Mouse (Mus musculus): ENCODE measurements at regions not wholly inside any gene's neighbourhood (a gene's known extent, or its start where the extent isn't known, plus 50 kb on each side); places are given as distances from the start of the nearest gene placed in this dataset.

DNA sequence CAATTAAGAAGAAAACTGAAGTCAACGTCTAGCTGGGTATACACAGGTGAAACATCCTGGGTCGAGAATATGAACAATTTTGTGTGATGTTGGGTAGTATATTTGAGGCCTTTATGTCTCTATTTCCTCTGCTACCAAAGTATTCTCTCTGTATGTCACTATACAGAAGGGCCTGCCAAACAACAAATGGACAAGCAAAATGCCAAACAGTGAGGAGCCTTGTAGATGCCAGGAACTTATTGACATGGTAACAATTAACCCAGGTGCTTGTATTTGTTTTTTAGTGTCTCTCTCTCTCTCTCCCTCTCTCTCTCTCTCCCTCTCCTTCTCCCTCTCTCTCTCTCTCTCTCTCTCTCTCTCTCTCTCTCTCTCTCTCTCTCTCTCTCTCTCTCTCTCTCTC is 529.1 kb downstream of the Tmem114 start:
- no peak for ATAC-seq (ENCODE audit: poor library complexity, severe bottlenecking)

DNA sequence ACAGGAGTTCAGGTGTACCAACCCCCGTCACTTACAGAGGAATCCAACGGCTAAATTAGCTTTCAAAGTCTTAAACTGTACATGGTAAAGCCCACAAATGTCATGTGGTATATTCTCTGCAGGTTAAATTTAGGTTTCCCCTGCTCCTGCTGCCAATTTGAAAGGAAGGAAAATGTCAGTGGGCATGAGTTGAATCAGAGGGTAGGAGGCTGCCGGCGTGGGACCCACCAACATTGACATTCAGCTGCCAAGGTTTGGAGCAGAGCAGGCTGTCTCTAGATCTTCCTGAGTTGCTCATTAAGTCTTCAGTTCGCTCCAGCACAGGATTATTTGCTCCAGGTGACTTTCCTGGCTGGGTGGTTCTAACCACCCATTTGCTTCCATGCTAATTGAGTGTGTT is 532.1 kb downstream of the Tmem114 start:
- ATAC-seq (ENCODE audit: poor library complexity, severe bottlenecking), result no peak

DNA sequence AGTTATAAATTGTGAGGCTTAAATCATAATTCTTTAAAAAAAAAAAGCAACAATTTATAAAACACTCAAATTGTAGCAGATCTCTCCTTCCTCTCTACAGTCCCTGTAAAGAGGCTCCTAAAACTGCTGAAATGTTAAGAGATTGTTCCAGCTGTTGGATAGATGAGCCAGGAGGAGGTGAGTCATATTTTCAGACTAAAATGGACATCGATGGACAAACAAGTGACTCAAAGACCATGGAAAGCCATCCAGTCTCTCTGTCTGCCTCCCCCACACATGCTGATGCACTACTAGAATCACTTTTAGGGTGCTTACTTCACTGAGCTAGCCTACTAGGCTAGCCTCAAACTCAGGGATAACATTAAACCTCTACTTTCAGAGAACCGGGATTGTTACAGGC is 561.5 kb downstream of the Tmem114 start:
- no peak for ATAC-seq (ENCODE audit: poor library complexity, severe bottlenecking)

DNA sequence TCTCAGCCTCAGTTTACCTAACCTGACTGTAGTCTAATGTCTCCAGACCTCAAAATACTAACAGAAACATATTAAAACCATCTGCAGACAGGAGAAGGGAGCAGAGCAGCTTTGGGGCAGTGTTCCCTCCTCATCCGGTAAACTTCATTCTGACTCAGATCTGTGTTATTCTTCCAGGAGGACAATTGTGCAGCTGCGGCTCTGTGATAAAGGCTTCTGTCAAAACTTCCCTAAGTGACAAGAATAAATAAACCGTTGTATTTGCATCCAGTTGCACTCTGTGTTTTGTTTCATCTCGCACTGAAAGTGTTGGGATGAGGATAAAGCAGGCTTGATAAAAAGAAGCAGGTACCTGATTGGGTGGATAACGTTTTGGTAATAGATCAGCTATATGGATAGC is 585.8 kb downstream of the Tmem114 start:
- no peak for ATAC-seq (ENCODE audit: poor library complexity, severe bottlenecking)

DNA sequence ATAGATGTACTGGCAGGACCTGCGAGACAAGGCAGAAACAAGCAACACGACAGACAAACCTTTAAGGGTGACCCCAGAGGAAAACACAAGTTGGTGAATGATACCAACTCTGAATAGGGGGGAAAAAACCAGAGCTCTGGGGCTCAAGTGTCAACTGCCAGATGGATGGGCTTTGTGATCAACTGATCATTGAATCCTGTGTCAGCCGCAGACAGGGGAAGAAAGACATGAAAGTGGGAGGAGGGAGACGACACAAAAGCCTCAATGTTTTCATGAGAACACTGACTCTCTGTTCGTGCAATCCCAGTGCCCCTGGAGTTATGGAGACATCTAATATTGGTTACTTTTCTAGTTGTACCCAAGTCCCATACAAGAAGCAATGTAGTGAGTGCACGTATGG is 593.8 kb downstream of the Tmem114 start:
- ATAC-seq (ENCODE audit: poor library complexity, severe bottlenecking), result no peak

DNA sequence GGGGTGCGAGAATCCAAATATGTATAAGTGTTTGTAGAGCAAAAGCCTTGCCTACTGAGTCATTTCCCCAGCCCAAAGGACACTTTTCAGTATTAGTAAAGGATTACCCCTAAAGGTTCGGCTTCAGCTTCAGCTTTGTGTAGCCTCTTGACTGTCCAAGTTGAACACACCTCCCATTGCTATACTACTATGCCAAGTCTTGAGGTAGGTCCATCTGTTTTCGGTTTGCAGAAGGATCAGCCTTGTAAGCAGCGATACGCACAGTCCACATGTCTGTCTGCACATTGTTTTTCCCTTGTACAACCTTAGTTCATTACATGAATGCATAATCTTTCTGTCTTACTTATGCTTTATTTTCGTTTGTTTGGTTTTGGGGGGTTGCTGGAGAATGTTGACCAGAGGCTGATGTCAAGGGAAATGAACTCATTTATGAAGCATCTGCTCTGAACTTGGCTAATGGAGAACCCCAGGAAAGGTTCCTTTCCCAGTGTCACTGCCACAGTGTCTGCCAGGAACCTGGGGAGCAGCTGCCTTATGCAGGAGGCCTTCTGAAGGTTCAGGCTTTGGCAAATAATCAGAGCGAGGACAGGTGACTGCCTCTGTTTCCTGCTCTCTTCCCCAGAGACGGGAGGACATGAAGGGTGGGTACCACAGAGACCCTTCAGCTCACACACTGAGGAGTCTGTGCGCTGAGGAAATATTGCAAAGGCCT is 594.8 kb downstream of the Tmem114 start:
- no peak for ATAC-seq (ENCODE audit: poor library complexity, severe bottlenecking)

DNA sequence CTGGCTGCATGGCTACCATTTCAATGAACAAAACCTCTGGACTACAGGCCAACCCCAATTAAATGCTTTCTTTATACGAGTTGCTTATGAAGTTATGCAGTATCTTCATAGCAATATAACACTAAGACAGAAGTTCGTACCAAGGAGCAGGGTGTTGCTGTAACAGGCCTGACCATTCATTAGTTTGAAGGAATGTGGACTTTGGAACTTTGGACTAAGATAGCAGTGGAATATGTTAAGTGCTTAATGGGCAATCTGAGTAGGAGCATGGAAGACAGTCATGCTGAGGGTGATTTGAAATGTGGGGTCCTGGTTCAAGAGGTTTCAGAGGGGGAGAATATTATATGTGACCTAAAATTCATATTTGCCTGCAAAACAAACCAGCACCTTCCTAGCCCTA is 623.8 kb downstream of the Tmem114 start:
- no peak for ATAC-seq (ENCODE audit: poor library complexity, severe bottlenecking)

DNA sequence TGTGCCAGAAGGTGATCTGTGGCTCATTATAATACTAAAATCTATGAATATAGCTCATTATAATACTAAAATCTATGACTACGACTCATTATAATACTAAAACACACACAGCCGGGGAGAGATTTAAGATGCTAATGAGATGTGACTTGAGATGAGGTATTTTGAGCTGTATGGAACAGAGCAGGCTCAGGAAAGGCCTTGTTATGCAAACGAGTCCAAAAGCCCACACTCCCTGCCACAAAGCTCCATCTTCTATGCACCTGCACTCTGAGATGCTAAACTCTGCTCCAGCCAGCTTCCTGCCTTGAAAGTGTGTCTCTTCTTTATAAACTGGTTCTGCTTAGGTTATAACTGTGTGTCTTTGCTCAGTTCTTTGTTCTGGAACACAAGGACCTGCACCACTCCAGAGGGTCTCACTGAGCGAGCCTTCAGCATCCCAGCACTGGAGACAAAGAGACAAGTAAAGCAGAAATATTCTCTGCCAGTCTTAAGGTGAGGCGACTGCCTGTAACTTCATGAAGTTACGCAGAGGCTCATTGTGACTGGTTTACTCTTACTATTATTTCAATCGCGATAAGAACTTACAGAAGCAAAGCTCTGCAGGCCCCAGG is 627.7 kb downstream of the Tmem114 start:
- no peak for ATAC-seq (ENCODE audit: poor library complexity, severe bottlenecking)

DNA sequence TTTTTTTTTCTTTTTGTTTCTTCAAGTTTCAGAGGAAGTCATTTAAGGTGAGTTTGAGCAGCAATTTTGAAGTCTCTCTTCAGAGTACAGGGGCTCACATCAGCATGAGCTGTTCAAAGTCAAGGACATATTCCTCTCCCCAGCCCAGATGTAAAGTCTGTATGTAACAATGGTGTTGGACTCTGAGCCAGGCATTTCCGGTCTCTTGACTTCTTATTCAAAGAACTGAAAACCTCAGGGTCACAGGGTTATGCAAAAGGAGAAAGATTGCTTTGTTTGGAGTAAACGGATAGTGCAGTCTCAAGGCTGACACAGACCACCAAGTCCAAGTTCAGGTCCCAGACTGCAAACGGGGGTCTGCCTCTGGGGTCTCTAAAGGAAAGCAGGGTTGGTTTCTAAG is 629.4 kb downstream of the Tmem114 start:
- no peak for ATAC-seq (ENCODE audit: poor library complexity, severe bottlenecking)

DNA sequence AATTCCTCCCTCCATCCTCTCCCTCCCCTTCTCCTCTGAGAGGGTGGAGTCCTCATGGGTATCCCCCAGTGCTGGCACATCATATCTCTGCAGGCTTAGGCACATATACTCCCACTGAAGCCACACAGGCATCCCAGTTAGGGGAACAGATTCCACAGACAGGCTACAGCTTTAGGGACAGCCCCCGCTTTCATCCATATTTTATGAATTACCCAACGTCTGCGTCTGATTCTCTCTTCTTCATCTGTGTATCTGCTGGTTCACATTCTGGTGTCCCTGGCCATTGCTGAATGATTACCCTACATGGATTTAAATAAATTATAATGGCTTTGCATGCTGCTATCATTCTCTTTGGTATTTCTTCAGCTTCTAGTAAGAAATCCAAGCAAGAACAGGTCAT is 632.4 kb downstream of the Tmem114 start:
- ATAC-seq (ENCODE audit: poor library complexity, severe bottlenecking), result no peak

DNA sequence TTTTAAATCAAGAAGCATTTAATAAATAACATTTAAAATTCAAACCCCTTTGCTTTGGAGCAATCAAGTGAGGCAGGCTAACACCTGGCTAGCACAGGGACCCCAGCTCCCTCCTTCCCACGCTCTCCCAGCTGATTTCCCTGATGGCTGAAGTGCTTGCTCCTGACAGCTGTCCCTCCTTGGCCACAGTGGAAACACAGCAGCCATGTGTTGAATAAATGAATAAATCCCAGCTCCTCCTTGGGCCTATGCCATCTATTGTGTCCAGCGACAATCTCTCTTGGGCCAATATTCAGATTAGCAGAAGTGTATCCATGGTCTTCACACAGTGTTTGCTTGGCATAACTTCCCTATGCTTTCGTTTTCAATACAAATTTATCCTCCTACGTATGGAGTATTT is 634.7 kb downstream of the Tmem114 start:
- ATAC-seq (ENCODE audit: poor library complexity, severe bottlenecking), result no peak

DNA sequence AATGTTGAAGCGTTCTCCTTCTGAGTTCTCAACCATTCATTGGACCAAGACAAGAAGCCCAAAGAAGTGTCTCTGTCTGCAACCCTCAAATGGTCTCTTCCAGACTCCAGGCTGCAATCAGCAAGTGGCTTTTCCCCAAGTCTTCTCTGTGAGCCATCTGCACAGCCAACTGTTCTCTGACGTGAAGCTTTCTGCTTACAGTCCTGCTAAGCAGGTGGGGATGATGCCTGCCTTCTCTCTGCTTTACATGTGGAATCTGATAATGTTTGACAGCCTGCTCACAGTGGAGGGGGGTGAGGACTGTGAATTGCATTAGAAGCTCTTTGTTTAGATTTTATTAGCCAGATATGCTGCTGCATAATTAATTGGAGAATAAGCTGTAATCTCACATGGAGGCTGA is 636.7 kb downstream of the Tmem114 start:
- ATAC-seq (ENCODE audit: poor library complexity, severe bottlenecking), result no peak

DNA sequence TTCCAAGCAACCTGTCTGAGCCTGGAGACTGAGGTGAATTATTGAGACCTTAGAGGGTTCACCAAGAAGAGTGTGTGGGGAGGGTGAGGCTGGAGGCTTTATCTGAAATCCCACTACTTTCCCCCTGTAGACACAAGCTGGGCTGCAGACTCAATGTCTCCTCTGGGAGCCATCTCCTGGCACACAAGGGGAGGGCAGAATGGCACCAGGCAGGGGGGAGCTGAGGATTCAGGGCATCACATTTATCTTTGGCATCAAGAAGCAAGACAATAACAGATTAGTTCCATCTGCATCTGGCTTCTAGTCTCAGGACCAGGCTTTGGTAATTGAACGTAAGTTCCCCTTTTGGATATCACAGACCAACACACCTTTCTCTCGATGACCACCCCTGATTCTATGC is 643.4 kb downstream of the Tmem114 start:
- ATAC-seq (ENCODE audit: poor library complexity, severe bottlenecking), result no peak

DNA sequence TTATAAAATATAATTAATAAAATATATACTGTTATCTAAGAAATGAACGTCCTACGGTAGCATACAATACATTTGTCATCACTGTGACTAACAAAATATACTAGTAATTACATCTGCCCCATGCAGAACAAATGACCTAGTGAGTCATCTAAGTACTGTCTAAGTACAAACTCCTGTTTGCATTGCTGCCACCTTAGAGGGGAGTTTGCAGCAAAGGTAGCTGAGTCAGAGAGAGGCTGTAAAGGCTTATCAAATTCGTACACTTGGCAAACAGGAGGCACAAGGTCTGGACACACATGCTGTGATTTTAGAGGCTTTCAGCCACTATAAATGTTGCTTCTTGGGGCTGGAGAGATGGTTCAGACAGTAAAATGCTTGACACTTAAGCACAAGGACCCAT is 649.3 kb downstream of the Tmem114 start:
- no peak for ATAC-seq (ENCODE audit: poor library complexity, severe bottlenecking)

DNA sequence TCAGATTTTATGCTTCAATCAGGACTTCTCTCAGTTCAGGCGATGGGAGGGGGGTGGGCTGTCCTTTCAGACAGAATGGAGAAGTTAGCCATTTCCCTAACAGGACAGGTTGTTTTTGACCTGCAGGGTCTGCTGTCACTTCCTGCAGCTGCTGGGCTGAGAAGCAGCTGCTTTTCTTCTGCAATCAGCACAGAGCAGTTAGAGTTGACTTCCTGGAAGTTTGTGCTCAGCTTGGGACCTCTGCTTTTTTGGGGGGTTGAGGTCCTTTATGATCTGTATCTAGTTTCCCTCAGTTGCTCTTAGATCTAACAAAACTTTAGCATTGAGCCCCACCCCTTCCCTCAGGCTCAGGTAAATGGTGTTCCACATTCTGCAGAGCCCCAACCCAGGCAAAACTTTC is 656.5 kb downstream of the Tmem114 start:
- no peak for ATAC-seq (ENCODE audit: poor library complexity, severe bottlenecking)

DNA sequence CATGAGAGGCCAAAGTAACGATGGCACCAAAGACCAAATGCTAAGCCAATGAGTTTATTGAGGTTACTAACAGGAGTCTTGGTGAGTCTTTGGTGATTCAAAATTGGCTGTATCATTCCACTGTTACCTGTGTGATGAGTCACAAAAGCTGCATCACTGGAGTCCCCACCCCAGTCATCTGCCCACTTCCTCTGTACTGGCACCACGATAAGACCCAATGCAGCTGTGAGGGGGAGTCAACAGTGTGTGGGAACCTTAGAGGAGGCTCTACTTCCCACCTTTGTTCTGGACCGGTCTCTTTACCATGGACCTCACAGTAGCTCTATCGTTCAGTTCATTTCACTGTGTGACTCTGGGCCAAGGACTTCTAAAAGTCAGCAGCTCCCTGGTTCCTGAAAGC is 657.2 kb downstream of the Tmem114 start:
- no peak for ATAC-seq (ENCODE audit: poor library complexity, severe bottlenecking)

DNA sequence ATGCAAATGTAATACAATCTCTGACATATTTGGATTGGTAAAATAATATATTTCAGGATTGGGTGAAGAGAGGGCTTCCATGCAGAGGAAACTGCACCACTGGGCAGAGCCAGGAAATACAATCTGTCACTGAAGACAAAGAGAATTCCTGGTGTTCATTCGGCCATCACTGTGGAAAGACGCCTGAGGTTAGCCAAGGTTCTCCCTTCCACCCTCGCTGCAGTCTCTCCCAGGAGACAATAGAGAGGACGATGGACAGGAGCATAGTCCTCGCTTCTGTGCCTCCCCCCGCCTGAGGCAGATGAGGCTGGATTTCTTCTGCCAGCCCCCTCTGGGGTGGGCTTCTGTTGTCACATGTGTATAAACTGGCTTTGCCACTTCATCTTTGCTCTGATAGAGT is 660.6 kb downstream of the Tmem114 start:
- no peak for ATAC-seq (ENCODE audit: poor library complexity, severe bottlenecking)

DNA sequence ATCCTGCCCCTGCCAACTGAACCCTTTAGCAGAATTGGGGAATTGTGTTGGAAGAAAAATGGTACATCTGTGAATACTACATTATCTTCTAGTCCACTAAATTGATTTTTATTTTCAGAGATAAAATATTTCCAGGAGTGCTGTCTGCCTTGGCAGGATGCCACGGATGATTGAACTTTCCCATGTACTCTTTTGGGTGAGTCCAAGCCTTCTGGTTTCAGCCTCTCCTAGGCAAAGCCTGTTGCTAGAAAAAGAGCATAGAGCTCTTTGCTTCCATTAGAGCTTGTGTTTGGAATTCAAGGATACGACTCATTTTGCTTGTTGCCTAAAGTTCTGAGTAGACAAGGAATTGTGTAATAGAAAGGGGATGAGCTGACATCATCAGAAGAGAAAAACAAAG is 696.8 kb downstream of the Tmem114 start:
- ATAC-seq (ENCODE audit: poor library complexity, severe bottlenecking), result no peak

DNA sequence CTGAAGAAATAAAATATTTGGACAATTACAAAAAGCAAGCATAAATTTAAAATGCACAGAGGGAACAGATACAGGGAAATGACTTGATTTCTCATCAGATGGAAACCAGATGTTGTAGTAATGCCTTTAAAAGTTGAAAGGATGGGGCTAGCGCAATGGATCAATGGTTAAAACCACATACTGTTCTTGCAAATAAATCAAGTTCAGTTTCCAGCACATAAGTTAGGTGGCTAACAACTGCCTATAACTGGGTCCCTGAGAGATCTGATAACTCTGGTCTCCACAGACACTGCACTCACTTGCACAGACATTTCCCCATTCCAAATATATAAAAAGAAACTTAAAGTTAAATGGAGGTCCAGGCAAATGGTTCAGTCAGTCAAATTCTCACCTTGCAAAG is 699.7 kb downstream of the Tmem114 start:
- ATAC-seq (ENCODE audit: poor library complexity, severe bottlenecking), result no peak

DNA sequence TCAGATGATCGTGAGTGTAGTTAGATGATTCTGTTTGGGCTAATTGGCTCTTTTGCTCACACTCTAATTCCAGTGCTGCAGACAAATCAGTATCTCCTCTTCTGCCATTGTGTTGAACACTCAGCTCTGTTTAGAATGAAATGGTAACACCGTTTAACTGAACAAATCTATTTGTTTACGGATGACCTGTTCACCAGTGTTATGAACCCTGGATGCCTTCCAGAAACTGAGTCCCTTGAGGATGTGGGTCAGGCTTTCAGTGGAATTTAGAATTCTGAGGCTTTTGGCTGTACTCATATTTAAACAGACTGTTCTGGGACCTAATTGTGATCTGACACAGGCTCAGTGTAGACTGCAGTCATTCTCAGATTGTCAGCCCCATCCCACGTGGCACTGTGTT is 723.5 kb downstream of the Tmem114 start:
- ATAC-seq (ENCODE audit: poor library complexity, severe bottlenecking), result no peak

DNA sequence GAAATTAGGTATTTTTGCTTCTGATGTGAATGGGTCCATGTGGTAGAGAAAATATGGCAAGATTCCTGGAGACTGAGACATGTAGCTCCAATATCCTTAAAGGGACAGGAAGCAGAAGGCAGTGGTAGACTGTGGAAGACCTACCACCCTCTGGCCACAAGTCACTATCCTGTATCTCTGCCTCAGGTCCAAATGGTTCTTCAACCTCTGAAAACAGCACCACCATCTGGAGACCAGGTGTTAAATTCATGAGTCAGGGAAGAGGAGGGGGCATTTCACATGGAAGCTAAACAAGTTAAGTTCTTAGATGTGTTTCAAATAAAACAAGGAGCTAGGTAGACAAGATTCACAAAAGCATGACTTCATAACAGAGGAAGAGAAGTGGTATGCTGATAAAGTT is 739.5 kb downstream of the Tmem114 start:
- ATAC-seq (ENCODE audit: poor library complexity, severe bottlenecking), result no peak

DNA sequence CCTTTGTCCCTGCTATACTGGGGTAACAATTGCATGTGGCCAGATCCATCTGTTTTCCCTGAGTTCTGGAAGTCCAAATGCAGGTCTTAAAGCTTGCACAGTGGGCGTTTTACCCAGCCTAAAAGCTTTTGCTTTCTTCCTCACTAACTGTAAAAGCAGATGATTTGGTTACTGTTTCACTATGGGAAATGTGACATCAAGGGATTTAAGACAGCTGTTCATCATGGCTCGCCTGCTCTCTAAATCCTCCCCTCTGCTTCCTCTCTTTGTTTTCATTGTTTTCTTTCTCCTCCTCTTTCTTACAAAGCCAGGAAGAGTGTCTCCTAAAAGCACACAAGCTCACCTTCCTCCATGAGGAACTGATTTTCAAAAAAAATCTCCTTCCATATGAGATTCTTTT is 758.8 kb downstream of the Tmem114 start:
- ATAC-seq (ENCODE audit: poor library complexity, severe bottlenecking), result no peak

DNA sequence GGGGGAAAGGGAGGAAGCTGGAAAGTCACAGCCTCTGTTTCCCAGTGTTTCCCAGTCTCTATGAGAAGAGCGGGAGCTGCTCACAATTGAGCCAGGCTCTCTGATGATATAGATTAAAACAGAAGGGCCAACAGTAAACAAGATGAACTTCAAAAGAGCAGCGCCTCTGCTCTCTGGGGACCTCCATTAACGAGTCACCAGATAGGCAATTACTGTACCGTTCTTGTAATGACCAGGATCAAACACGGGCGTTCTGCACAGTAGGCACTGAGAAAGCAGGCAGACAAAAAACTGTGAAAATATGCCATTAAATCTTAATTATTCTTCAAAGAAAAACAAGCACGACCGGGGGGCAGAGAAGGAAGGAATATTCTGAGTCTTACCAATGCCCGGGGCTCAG is 766.8 kb downstream of the Tmem114 start:
- no peak for ATAC-seq (ENCODE audit: poor library complexity, severe bottlenecking)

Data from megakaryocyte, adult 5-6 weeks (primary cell).